Mouse (Mus musculus) testis, adult 2 months (tissue): Measurements from ENCODE around the gene Otop2.

ENCODE experiments used
- CTCF ChIP-seq: fragments of 200-500 bp; IDR thresholded peaks from 2 replicates; pipeline ENCODE4 v1.5.1; 2012; ENCODE audit warnings: low read depth, mild to moderate bottlenecking, inconsistent platforms, low read length, moderate library complexity; ENCODE audit not compliant: control insufficient read depth, insufficient read depth, insufficient replicate concordance
- POLR2A ChIP-seq: fragments of 200-500 bp; IDR thresholded peaks from 2 replicates; pipeline ENCODE4 v1.6.1; 2012; ENCODE audit warnings: low read depth, mild to moderate bottlenecking, inconsistent platforms, low read length, moderate library complexity; ENCODE audit not compliant: control insufficient read depth

- TF ChIP-seq CTCF, result no peak
- no peak for TF ChIP-seq POLR2A
Measured at GRCm38 (mm10) chr11:115303167-115303566, 3.8 kb upstream of the Otop2 start.
